Mouse (Mus musculus) C2C12 (cell line): Measurements from ENCODE around the gene Prcc. TPM values are rescaled to one million over a fixed set of nuclear protein-coding genes. Genes with fewer than 3 reads are reported as not detected.
"Not testable (repeated sequence)": the region's sequence is repeated elsewhere in the genome, so short reads cannot be mapped to it uniquely, and the experiment has no call there.

Source experiments
- H3K27me3 ChIP-seq: one replicate; pipeline ENCODE4 v1.6.1; 2011; ENCODE audit not compliant: control insufficient read depth, insufficient read depth, insufficient read length
- H3K36me3 ChIP-seq: one replicate; pipeline ENCODE4 v1.6.1; 2011; ENCODE audit not compliant: control insufficient read depth, insufficient read depth
- H3K4me3 ChIP-seq: one replicate; pipeline ENCODE4 v1.5.1; 2011; ENCODE audit warnings: mild to moderate bottlenecking, control low read depth; ENCODE audit not compliant: poor library complexity, insufficient read depth, severe bottlenecking
- H3K79me2 ChIP-seq: one replicate; pipeline ENCODE4 v1.6.1; 2011; ENCODE audit not compliant: control insufficient read depth, insufficient read depth
- H3K79me3 ChIP-seq: one replicate; pipeline ENCODE4 v1.6.1; 2011; ENCODE audit warnings: low read depth, control low read depth
- H3ac ChIP-seq: one replicate; pipeline ENCODE3; 2011; ENCODE audit warnings: low read depth; ENCODE audit not compliant: control insufficient read depth, insufficient read length
- CEBPB ChIP-seq: IDR thresholded peaks from one replicate; pipeline ENCODE4 v1.6.1; 2011; ENCODE audit warnings: low read depth, mild to moderate bottlenecking, control low read depth, moderate library complexity
- CTCF ChIP-seq: IDR thresholded peaks from one replicate; pipeline ENCODE4 v1.5.1; 2011; ENCODE audit not compliant: control insufficient read depth, insufficient read depth, insufficient read length
- FOSL1 ChIP-seq: IDR thresholded peaks from one replicate; pipeline ENCODE4 v1.8.0; 2011; ENCODE audit warnings: mild to moderate bottlenecking, low read length; ENCODE audit not compliant: poor library complexity, insufficient read depth, severe bottlenecking
- MAX ChIP-seq: IDR thresholded peaks from one replicate; pipeline ENCODE4 v1.6.1; 2011; ENCODE audit warnings: mild to moderate bottlenecking, control low read depth
- MYOD1 ChIP-seq: IDR thresholded peaks from one replicate; pipeline ENCODE4 v1.6.1; 2011; ENCODE audit warnings: low read depth; ENCODE audit not compliant: control insufficient read depth, insufficient read length
- MYOG ChIP-seq: IDR thresholded peaks from one replicate; pipeline ENCODE4 v1.6.1; 2011; ENCODE audit not compliant: control insufficient read depth, insufficient read length; ENCODE audit errors: extremely low read depth
- USF1 ChIP-seq: IDR thresholded peaks from one replicate; pipeline ENCODE4 v1.6.1; 2011; ENCODE audit warnings: low read depth, mild to moderate bottlenecking, control low read depth, moderate library complexity
- polyA plus RNA-seq: library from polyadenylated mRNA; unstranded; fragments of >200 nt; fragmentation: generic; extraction: Trizol; gene quantifications from one replicate; pipeline ENCODE4 v1.2.1, GENCODE M21; 2012; ENCODE audit warnings: missing spikeins

Prcc gene
- polyA plus RNA-seq, 1 experiment, result 44.3 TPM

DNA sequence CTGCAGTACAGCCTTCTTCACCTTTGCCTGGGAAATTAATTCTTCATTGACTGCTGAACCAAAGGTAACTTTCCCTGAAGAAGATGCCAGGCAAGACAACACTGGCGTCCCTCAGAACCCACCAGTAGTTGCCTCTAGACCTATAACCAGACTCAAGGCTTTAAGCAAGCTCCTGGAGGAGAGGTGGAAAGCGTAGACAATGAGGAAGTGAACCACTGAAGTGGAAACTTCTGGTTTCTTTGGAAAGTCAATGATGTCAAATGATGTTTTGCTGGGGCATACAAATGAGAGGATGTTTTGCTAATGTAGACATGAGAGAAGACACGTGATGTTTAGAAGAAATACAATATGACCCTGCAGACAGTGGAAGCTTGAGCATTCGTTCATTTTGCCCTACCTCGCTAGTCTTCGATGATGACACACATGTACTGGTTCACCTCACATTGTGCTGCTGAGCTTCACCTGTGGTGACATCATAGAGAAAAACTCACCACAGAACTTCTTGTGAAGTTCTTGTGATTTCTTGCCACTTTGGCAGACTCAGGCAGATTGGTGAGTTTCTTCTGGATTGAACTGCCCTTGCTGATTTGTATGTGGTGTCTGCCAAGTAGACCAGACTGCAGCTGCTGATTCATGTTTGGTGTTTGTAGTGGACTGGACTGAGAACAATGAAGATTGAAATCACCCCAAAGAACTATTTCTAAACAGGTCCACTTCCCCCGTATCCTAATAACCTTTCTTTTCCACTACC lies 53.1 kb downstream of the Prcc start:
- H3K79me2 ChIP-seq, result no peaks in the 10 kb centered on the region
- no peak overlapping the region for H3ac ChIP-seq
- no peaks in the 10 kb centered on the region for H3K27me3 ChIP-seq
- no peak overlapping the region for H3K4me3 ChIP-seq
- no peaks in the 10 kb centered on the region for H3K36me3 ChIP-seq
- TF ChIP-seq MYOG (no peak), FOSL1 (no peak), MAX (no peak), CEBPB (no peak), USF1 (no peak), CTCF (no peak), MYOD1 (no peak)
- H3K79me3 ChIP-seq, result no peaks in the 10 kb centered on the region

GRCm38 (mm10) chr3:87829025-87829424 lies 56.4 kb downstream of the Prcc start:
- H3K36me3 ChIP-seq, result no peaks in the 10 kb centered on the region
- no peak overlapping the region for H3K4me3 ChIP-seq
- TF ChIP-seq MAX, result no peak
- TF ChIP-seq FOSL1, result no peak
- TF ChIP-seq USF1, result no peak
- TF ChIP-seq CTCF, result no peak
- no peak for TF ChIP-seq MYOD1
- TF ChIP-seq CEBPB, result no peak
- TF ChIP-seq MYOG, result no peak
- no peaks in the 10 kb centered on the region for H3K79me2 ChIP-seq
- no peak overlapping the region for H3ac ChIP-seq
- H3K27me3 ChIP-seq, result peaks cover 7% of the 10 kb centered on the region
- H3K79me3 ChIP-seq, result no peaks in the 10 kb centered on the region

DNA sequence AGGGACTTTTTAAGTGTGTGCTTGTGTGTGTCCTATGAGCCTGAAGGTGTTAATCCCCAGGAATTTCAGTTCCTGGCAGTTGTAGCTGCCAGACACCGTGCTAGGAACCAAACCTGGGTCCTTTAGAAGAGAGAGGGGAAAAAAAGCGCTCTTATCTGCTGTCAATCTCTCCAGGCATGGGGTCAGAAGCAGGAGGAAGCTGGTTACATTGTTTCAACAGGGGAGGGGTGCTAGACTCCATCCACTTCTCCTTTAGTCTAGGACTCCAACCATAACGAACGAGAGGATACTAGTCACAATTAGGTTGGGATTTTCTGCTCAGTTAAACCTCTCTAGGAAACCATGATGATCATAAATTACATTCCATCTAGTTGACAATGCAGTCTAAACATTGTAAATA lies 57.0 kb downstream of the Prcc start:
- Histone ChIP-seq H3K79me2 (no peaks in the 10 kb centered on the region), H3K36me3 (no peaks in the 10 kb centered on the region), H3K27me3 (peaks cover 12% of the 10 kb centered on the region), H3K4me3 (no peak overlapping the region), H3ac (no peak overlapping the region), H3K79me3 (no peaks in the 10 kb centered on the region)
- TF ChIP-seq FOSL1, result no peak

DNA sequence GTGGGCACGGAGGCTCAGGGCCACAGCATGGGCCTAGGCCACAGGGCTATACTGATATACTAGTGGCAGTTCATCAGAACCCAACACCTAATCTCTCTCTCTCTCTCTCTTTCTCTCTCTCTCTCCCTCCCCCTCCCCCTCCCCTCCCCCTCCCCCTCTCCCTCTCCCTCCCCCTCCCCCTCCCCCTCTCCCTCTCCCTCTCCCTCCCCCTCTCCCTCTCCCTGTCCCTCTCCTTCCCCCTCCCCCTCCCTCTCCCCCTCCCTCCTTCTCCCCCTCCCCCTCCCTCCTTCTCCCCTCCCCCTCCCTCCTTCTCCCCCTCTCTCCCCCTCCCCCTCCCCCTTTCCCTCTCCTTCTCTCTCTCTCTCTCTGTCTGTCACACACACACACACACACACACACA lies 61.2 kb downstream of the Prcc start, which contains the start of gene Pear1:
Gene Pear1 (minus strand): TSS at position 101 of the 400 bp plus-strand sequence.
- H3K79me3 ChIP-seq, H3K79me2 ChIP-seq, H3K4me3 ChIP-seq, H3ac ChIP-seq, H3K36me3 ChIP-seq: not testable (repeated sequence)
- peaks cover 42% of the 10 kb centered on the region for H3K27me3 ChIP-seq

DNA sequence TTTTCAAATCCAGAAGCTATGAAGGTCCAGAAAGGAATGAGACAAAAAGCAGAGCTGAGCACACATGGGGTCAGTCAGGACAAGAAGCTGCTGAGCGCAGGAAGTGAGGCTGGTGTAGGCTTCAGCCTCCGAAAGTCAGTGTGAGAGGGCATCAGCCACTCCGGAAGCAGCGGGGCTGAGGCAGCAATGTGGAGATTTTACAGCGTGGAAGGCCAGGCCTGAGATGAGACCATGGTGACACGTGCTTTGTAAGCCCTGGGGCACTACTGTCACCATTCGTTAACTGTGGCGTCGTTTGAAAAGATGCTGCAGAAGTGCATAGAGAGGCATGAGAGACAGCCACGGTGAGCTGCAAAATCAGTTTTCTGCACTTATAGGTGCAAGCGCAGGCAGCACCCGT lies 67.2 kb downstream of the Prcc start:
- Histone ChIP-seq H3K36me3 (no peaks in the 10 kb centered on the region), H3K27me3 (peaks cover 73% of the 10 kb centered on the region), H3K79me2 (no peaks in the 10 kb centered on the region)

DNA sequence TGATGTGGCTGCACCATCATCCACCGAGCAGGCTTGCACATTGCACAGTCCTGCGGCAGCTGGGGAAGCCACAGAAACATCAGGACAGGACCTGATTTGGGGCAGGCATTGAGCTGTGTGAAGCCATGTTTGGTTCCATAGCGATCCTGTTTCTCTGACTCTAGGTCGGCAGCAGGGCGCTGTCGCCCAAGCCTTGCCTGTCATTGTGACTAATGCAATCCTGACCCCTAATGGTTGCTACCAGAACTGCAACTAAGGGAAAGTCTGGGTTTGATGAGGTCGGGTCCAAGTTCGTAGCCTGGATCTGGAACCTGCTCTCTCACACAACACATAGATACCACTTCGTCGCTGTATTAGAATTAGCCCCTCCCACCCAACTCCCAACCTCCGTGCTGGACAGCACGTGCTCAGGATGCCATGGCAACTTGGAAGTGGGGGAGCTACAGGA lies 68.7 kb downstream of the Prcc start:
- no peaks in the 10 kb centered on the region for H3K36me3 ChIP-seq
- H3K79me3 ChIP-seq, result no peaks in the 10 kb centered on the region
- H3K4me3 ChIP-seq, result no peak overlapping the region
- no peaks in the 10 kb centered on the region for H3K79me2 ChIP-seq
- TF ChIP-seq CTCF, result peak; percentile 70
- no peak for TF ChIP-seq FOSL1
- H3K27me3 ChIP-seq, result peaks cover 69% of the 10 kb centered on the region
- H3ac ChIP-seq, result peak overlapping the region; percentile 10

More for the DNA sequence above, 67.2 kb downstream of the Prcc start:
- TF ChIP-seq USF1, result no peak
- TF ChIP-seq FOSL1, result no peak
- no peak for TF ChIP-seq MYOD1
- TF ChIP-seq MAX, result no peak
- no peak for TF ChIP-seq CEBPB
- no peak for TF ChIP-seq CTCF
- TF ChIP-seq MYOG, result no peak
- no peak overlapping the region for H3K4me3 ChIP-seq
- no peaks in the 10 kb centered on the region for H3K79me3 ChIP-seq
- H3ac ChIP-seq, result no peak overlapping the region
